Mouse (Mus musculus) forebrain, embryonic 10.5 days (tissue): ENCODE data around the gene Ust. TPM values are rescaled to one million over a fixed set of nuclear protein-coding genes. Genes with fewer than 3 reads are reported as not detected.

Experiments
- DNase-seq: peaks from one replicate; pipeline ENCODE4 v3.0.0-alpha.2; 2017; ENCODE audit warnings: low spot score; ENCODE audit errors: extremely low spot score
- H3K27ac ChIP-seq: fragments of 300-500 bp; sonication (generic); 2 replicates; pipeline ENCODE4 v1.5.1; 2016; ENCODE audit warnings: mild to moderate bottlenecking
- H3K27me3 ChIP-seq: fragments of 300-500 bp; sonication (generic); 2 replicates; pipeline ENCODE4 v1.6.1; 2016; ENCODE audit warnings: mild to moderate bottlenecking; ENCODE audit not compliant: poor library complexity, severe bottlenecking
- H3K36me3 ChIP-seq: fragments of 300-500 bp; sonication (generic); replicated peaks from 2 replicates; pipeline ENCODE4 v1.6.1; 2016; ENCODE audit warnings: mild to moderate bottlenecking, moderate library complexity
- H3K4me1 ChIP-seq: fragments of 300-500 bp; sonication (generic); 2 replicates; pipeline ENCODE4 v1.6.1; 2016
- H3K4me3 ChIP-seq: fragments of 300-500 bp; sonication (generic); 2 replicates; pipeline ENCODE4 v1.5.1; 2016; ENCODE audit warnings: mild to moderate bottlenecking, moderate library complexity
- H3K9me3 ChIP-seq: fragments of 300-500 bp; sonication (generic); 2 replicates; pipeline ENCODE4 v1.6.1; 2016; ENCODE audit warnings: mild to moderate bottlenecking, moderate library complexity
- WGBS: fragments of 180-500 bp; shearing (Covaris S2); methylation state at CpG from one replicate; pipeline ENCODE4 v1.1.7; 2016; 5-methylcytosine and 5-hydroxymethylcytosine counted together
- polyA plus RNA-seq: library from polyadenylated mRNA; unstranded; fragments of >200 nt; fragmentation: Nextera tagmentation; extraction: Ambion mirVana; gene quantifications from 2 replicates; pipeline ENCODE4 v1.2.1, GENCODE M21; 2016

The Ust gene
- polyA plus RNA-seq, 1 experiment from 2014 or later, result 2.2 TPM

DNA sequence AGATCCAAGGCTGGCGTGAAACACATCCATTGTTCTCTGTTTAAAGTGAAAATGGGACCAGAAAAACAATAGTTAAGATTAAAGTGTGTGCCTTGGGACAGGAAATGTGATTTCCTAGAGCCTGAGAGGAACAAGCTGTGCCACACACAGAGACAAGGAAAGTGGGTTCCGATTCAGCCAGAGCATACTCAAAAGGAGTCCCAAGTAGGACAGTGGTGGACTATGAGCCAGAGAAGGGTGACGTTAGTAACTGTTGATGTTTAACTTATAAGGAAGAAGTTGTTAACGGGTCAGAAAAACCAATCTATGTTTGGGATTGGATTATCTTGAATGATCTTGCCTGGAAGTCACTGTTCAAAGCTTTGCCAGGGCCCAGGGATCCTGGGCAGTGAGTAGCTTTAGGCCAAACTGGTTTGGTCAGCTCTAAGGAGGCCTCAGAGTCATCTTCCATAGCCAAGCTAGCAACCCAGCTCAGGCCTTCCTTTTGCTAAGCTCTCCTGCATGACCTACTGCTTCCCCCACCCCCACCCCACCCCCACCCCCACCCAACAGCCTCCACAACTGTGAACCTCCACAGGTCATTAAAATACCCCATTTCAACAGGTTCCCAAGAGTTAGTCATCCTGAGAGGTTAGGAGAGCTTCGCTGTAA, 329.2 kb downstream of the Ust start:
- Histone ChIP-seq H3K27me3 (no peaks in the 10 kb centered on the region), H3K27ac (no peak overlapping the region), H3K36me3 (no peaks in the 10 kb centered on the region), H3K9me3 (no peaks in the 10 kb centered on the region), H3K4me1 (0 out of 2 replicates have a peak, but pooled peaks cover 5% of the 10 kb centered on the region), H3K4me3 (no peak overlapping the region)
- WGBS, result 88% methylated on average over 5 of the region's 5 CpGs
- no peak for DNase-seq

DNA sequence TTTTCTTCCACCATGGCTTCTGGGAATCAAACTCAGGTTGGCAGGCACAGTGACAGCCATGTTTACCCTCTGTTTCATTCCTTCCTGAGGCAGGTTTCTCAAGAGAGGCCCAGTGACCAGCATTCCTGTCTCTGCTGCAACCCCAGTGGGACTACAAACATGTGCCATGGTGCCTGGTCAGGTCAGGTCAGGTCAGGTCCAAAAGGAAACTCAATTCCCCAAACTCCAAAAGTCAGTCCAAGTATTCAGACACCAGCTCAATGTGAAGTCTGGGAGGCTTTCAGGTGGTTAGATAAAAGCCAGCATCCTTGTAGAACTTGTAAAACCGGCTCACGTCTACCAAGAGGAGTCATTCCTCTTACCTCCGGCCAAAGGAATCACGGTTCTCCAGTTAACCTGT, 333.0 kb downstream of the Ust start:
- no peak overlapping the region for H3K27ac ChIP-seq
- whole genome bisulfite sequencing, result 78% methylated on average over 4 of the region's 4 CpGs
- H3K36me3 ChIP-seq, result no peaks in the 10 kb centered on the region
- H3K4me1 ChIP-seq, result no peaks in the 10 kb centered on the region
- no peaks in the 10 kb centered on the region for H3K27me3 ChIP-seq
- no peak for DNase-seq
- no peak overlapping the region for H3K4me3 ChIP-seq
- H3K9me3 ChIP-seq, result no peaks in the 10 kb centered on the region

DNA sequence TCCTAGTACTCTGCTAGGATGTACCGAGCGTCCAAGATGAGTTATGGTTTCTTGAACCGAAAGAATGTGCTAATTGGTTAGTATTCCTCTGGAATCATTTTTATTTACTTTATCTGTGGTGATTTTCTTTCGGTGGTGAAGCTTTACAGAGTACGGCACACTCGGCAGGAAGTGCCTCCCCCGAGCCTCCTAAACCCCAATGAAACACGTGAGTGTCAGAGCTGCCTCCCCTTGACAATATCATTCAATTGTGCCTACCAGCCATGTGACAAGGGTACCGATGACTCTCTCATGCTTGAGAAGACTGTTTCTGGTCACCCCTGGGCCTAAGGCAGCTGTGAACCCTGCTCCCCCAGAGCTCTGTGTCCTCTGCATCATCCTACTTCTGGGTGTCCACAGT, 333.9 kb downstream of the Ust start:
- no peak for DNase-seq
- no peaks in the 10 kb centered on the region for H3K36me3 ChIP-seq
- H3K27me3 ChIP-seq, result no peaks in the 10 kb centered on the region
- no peaks in the 10 kb centered on the region for H3K4me1 ChIP-seq
- H3K4me3 ChIP-seq, result no peak overlapping the region
- H3K9me3 ChIP-seq, result no peaks in the 10 kb centered on the region
- no peak overlapping the region for H3K27ac ChIP-seq
- 90% methylated on average over 9 of the region's 9 CpGs for WGBS

DNA sequence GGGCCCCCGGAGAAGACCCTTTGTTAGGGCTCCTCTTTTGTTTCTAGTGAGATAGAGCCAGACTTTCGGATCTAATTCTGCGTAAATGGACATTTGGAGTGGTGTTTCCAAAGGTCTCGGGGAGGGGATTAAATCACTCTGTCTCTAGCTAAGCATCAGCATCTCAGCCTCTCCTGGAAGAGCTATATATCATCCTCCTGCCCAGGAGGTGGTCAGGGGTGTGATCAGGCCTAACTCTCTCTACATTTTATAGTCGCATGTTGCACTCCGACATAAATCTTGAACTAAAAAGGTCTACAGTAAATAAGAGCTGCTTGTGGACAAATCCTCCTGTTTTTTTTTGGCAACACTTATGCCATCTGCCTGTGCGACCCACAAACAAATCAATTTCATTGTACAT, 335.5 kb downstream of the Ust start:
- no peaks in the 10 kb centered on the region for H3K27me3 ChIP-seq
- no peak overlapping the region for H3K27ac ChIP-seq
- H3K4me3 ChIP-seq, result no peak overlapping the region
- no peaks in the 10 kb centered on the region for H3K36me3 ChIP-seq
- WGBS, result 81% methylated on average over 7 of the region's 7 CpGs
- peaks cover 2% of the 10 kb centered on the region; the same call in 1 of the 2 replicates for H3K4me1 ChIP-seq
- H3K9me3 ChIP-seq, result no peaks in the 10 kb centered on the region
- no peak for DNase-seq

DNA sequence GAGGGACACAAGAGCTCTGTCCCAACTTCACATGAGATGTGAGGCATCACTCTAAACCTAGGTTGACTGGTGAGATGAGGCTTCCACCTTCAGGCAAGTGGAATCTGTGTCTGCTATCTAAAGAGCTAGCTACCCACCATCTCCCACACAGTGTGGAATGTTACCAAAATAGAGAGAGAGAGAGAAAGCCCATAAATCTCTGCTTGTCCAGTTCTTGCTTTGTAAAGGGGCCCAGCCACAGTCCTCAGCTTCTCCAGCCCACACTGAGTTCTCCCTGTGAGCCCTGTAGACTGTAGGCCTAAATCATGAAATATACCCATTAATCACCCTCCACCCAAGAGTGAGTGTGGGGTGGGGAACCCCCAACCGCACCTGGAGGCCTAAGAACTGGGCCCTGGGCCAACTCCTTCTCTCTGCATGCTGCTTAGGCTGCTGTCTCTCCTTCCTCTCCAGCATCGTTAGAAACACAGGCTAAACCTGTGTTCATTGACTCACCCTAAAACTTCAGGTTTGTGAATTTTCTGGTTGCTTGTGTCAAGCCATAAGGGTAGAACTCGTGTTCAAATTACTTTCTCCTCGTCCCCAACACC, 336.9 kb downstream of the Ust start:
- no peak for DNase-seq
- 84% methylated on average over 4 of the region's 4 CpGs for WGBS
- H3K4me1 ChIP-seq, result peaks cover 9% of the 10 kb centered on the region
- no peak overlapping the region for H3K4me3 ChIP-seq
- no peaks in the 10 kb centered on the region for H3K9me3 ChIP-seq
- H3K27me3 ChIP-seq, result no peaks in the 10 kb centered on the region
- H3K36me3 ChIP-seq, result no peaks in the 10 kb centered on the region
- no peak overlapping the region for H3K27ac ChIP-seq

DNA sequence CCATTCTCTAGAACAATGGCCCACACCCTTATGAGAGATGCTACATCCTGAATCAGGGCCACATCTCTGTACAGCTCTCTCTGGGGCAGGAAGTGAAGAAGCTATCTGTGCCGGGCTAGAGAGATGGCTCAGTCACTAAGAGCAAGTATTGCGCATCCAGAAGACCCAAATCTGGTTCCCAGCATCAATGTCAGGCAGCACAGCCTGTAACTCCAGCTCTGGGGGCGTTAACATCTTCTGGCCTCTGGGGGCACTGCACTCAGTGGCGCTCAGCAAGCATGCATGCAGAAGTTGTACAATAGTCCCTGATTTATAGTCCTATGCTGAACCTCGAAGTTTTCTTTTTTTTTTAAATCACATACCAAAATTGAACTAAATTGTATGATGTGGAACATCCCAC, 341.0 kb downstream of the Ust start:
- Histone ChIP-seq H3K4me1 (peaks cover 30% of the 10 kb centered on the region), H3K27ac (no peak overlapping the region), H3K27me3 (no peaks in the 10 kb centered on the region), H3K36me3 (no peaks in the 10 kb centered on the region), H3K9me3 (no peaks in the 10 kb centered on the region), H3K4me3 (no peak overlapping the region)
- DNase-seq, result no peak
- 82% methylated on average over 5 of the region's 5 CpGs for WGBS

DNA sequence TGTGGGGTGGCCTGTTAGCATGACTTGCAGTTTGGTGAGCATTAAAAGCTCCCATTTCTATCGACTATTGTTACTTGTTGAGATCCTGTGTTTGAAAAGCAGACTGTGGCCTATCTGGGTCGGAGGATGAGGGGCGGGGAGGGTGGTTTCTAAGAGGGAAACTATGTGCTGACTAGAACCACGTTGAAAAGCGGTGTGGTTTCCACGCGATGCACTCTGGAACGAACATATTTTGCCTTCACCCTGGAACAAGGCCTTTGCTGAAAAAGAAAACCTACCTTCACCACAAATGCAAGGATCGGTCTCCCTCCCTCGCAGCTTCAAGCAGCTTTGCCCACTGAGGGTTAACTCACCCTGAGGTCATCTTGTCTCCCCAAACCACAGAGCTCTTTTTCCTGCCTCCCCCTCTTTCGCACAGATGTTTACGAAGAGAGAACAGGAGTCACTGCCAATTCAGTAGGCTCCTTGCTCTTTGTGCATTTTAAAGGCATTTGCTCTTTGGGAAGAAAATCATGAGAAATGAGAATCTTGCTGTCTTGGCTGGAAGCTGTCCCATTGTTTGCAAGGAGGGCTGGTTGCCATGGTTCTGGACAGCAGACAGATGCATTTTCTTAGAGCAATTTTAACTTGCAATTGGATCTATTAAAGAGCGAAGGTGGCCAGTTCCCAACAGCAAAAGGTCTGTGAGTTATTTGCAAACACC, 342.1 kb downstream of the Ust start:
- 75% methylated on average over 13 of the region's 13 CpGs for WGBS
- H3K4me3 ChIP-seq, result no peak overlapping the region
- DNase-seq, result no peak
- peak overlapping the region; percentile 36; the same call in 1 of the 2 replicates for H3K27ac ChIP-seq
- H3K36me3 ChIP-seq, result no peaks in the 10 kb centered on the region
- H3K9me3 ChIP-seq, result no peaks in the 10 kb centered on the region
- H3K4me1 ChIP-seq, result peaks cover 30% of the 10 kb centered on the region
- H3K27me3 ChIP-seq, result no peaks in the 10 kb centered on the region

DNA sequence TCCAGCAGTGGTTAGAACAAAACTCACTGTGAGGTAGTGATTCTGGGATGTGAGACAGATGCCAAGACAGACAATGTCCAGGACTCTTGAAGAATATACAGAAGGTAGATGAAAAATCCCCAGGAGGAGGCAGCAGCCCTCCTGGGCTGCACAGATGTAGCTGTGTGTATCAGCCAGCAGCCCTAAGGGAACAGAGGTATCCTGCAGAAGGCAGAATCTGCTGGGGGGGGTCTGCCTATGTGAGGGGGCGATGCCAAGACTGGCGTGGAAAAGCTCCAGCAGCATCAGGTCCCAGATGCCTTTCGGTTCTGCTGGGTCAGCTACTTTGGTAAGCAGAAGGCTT, 342.6 kb downstream of the Ust start:
- peaks cover 30% of the 10 kb centered on the region for H3K4me1 ChIP-seq
- H3K27me3 ChIP-seq, result no peaks in the 10 kb centered on the region
- H3K36me3 ChIP-seq, result no peaks in the 10 kb centered on the region
- 0 out of 2 replicates have a peak overlapping the region, but pooled peaks have one; percentile 9 for H3K27ac ChIP-seq
- no peak overlapping the region for H3K4me3 ChIP-seq
- 86% methylated on average over 3 of the region's 3 CpGs for WGBS
- no peak for DNase-seq
- H3K9me3 ChIP-seq, result no peaks in the 10 kb centered on the region

DNA sequence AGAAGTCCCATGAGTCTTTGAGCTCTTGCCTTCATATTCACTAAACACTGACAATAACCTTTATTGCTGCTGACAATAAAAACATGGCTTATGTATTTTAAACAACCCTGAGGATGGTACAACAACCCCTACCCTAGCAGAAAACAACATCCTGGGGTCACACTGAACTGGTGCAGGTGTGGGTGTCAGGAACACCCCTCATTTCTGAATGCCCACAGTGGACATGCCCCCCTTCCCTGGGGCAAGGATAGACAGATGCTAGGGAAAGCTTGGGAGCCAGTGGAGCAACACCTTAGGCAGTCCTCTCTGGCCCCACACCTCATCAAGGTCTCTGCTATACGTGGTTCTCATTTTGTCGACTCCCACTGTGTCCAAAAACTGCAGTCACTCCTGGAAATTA, 343.9 kb downstream of the Ust start:
- H3K4me3 ChIP-seq, result no peak overlapping the region
- 83% methylated on average over 2 of the region's 2 CpGs for WGBS
- no peaks in the 10 kb centered on the region for H3K36me3 ChIP-seq
- no peaks in the 10 kb centered on the region for H3K27me3 ChIP-seq
- peaks cover 30% of the 10 kb centered on the region for H3K4me1 ChIP-seq
- H3K9me3 ChIP-seq, result peaks cover 9% of the 10 kb centered on the region; the same call in 1 of the 2 replicates
- no peak for DNase-seq
- H3K27ac ChIP-seq, result peak overlapping the region; percentile 44; the same call in 1 of the 2 replicates

DNA sequence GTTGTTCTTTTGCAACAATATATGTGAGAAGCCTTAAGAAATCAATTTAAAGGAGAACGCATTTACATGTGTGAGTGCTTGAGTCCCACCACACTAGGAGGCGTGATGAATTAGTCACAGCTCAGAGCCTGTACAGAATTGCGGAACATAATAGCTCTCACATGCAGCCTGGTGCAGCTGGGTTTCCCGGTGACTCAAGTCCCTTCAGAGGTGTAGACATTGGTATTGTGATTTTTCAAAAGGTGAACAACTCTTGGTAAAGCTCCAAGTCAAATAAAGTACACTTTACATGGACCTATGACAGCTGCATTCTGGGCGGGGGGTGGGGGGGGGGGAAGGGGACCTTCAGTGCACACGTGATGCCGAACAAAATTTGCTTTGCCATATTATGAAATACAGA, 344.4 kb downstream of the Ust start:
- no peak overlapping the region for H3K27ac ChIP-seq
- peaks cover 14% of the 10 kb centered on the region for H3K9me3 ChIP-seq
- no peak overlapping the region for H3K4me3 ChIP-seq
- DNase-seq, result no peak
- 70% methylated on average over 7 of the region's 7 CpGs for WGBS
- no peaks in the 10 kb centered on the region for H3K27me3 ChIP-seq
- H3K4me1 ChIP-seq, result peaks cover 30% of the 10 kb centered on the region
- no peaks in the 10 kb centered on the region for H3K36me3 ChIP-seq

DNA sequence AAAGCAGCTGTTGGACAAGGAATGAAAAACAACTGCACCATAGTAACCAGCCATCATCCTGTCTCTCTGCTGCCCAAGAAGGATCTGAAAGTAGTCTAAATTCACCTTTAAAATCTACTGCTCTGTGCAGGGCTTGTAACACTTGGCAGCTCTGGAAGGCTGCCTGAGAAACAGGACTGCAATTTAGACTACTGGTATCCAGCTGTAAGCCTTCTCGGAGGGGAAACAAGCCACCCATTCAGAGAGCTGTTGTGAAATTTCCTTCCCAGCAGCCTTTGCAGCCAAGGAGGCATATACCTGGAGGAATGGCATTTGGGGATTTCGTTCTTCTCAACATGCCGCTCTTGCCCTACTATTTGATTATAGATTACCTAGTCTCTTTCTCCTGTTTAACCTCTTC, 345.6 kb downstream of the Ust start:
- Histone ChIP-seq H3K4me3 (no peak overlapping the region), H3K27me3 (no peaks in the 10 kb centered on the region), H3K27ac (no peak overlapping the region), H3K9me3 (peaks cover 26% of the 10 kb centered on the region), H3K4me1 (peaks cover 27% of the 10 kb centered on the region), H3K36me3 (no peaks in the 10 kb centered on the region)
- 90% methylated on average over 3 of the region's 3 CpGs for WGBS
- DNase-seq, result no peak

DNA sequence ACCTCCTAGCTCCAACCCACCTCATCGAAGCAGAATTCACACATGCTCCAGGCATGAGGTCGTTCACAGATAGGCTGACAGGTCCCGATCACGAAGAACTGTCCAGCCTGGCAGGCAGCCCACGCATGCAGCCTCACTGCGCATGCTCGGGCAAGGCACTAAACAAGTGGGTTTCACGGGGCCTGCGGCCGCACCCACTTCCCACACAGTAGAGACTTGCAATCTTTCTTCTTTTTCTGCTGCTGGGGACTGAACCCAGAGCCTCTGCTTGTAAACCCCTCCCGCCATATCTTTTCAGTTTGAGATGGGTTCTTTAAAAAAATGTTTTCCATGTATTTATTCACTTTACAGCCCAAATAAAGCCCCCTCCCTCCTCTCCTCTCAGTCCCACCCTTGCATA, 347.1 kb downstream of the Ust start:
- Histone ChIP-seq H3K9me3 (peaks cover 37% of the 10 kb centered on the region), H3K4me1 (peaks cover 20% of the 10 kb centered on the region), H3K4me3 (no peak overlapping the region), H3K27me3 (no peaks in the 10 kb centered on the region), H3K27ac (no peak overlapping the region), H3K36me3 (no peaks in the 10 kb centered on the region)
- no peak for DNase-seq
- 92% methylated on average over 11 of the region's 11 CpGs for WGBS
